Mouse (Mus musculus) hematopoietic stem cell, adult 5-6 weeks (primary cell): ENCODE results near the gene Carhsp1. TPM values are rescaled to one million over a fixed set of nuclear protein-coding genes. Genes with fewer than 3 reads are reported as not detected.

Source experiments
- ATAC-seq, 2 experiments: fragments of 125-278 bp in 1 of 2; replicated peaks in 1 of 2; 2 replicates each; pipeline ENCODE4 v1.8.0; 2016 to 2017; ENCODE audit warnings: inconsistent platforms in 2 of 2, mild to moderate bottlenecking in 2 of 2, moderate number of reproducible peaks in 2 of 2, low read depth in 1 of 2, moderate TSS enrichment in 1 of 2; ENCODE audit not compliant: low FRiP score in 2 of 2, poor library complexity in 2 of 2, severe bottlenecking in 2 of 2, insufficient read depth in 1 of 2, low TSS enrichment in 1 of 2
- total RNA-seq: library from RNA; stranded (forward); fragments of 172-1452, 232-1000 nt; gene quantifications from 2 replicates; pipeline ENCODE4 v1.2.3, GENCODE M21; 2017

Carhsp1 gene
- total RNA-seq, 1 experiment from 2014 or later = 13.1 TPM

DNA sequence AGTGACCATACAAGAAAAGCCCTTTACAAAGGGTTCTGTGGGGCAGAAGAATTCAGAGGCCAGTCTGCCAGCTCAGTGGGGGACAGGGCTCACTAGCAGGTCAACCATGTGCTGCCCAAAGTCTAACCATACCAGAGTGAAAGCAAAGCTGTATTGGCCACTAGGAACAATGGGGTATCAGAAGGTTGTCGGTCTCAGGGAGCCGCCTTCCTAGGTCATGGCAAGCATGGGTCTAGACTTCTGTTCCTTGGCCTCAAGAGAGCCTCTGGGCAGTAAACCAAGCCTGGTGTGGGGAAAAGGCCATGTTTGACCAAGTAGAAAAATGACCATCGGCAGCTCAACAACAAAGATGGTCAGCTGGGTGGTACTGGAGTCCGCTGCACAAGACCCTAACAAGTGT is 13.2 kb downstream of the Carhsp1 start:
- ATAC-seq = no peak

DNA sequence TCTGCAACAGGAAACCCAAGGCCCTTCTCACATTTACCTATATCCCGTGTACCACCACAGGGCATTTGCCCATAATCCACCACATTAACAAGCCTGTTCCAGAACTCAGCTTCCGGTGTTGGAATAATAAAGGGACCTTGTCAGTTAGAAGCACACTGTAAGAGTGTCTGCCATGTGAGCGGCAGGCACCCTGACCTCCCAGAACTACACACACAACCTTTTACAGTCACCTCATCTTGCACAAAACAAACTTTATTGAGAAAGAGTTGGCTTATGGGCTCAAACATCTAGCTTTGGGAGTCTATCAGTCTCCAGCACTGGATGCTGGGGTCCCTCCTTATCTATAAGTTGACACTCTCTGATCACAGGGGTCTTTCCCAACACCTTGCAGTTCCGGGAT is 13.6 kb downstream of the Carhsp1 start:
- ATAC-seq = no peak

DNA sequence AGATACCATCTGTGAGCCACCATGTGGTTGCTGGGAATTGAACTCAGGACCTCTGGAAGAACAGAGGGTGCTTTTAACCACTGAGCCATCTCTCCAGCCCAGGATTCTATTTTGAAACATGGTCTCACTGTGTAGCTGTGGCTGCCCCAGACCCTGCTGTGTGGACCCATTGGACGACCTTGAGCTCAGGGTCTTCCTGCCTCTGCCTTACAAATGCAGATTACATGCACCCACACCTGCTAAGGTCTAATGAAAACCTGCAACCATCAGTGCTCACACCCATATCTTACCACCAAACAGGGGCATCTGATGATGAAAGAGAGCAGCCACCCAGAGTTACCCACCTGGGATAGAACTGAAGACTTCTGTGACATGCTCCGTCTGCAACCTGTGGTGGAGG is 15.7 kb downstream of the Carhsp1 start:
- no peak for ATAC-seq

DNA sequence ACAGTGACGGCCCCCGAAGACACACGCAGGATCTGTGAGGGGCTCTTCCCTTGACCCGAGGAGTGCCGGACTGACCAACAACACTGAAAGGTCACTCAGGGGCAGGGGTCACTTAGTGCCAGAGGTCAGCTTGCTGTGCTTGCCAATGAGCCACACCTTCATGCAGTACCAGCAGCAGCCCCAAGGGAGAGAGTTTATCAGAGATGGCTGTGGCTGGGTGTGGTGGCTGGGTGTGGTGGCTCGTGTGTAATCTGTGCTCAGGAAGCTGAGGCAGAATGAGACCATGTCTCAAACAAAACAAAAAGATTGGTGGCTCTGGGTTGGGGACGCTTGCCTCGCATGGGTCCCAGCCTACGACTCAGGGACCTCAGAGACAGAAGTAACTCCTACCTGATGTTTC is 16.4 kb downstream of the Carhsp1 start:
- no peak for ATAC-seq

DNA sequence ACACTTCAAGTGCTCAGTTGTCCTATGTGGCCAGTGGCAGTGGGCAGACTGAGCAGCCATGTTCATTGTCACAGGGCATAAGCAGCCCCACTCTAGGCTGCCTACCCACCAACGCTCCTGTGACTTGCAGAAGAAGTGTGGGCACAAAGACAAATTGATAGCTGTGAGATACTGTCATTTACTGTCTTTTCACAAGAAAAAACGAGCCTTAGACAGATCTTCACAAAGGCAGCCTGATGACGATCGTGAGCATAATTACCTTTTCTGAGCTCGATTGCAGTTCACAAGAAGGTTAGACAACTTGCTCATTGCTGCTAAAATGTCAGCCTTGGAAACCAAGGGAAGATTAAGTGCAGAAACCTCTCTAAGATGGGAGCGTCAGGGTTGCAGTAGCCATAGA is 16.8 kb downstream of the Carhsp1 start:
- no peak for ATAC-seq

DNA sequence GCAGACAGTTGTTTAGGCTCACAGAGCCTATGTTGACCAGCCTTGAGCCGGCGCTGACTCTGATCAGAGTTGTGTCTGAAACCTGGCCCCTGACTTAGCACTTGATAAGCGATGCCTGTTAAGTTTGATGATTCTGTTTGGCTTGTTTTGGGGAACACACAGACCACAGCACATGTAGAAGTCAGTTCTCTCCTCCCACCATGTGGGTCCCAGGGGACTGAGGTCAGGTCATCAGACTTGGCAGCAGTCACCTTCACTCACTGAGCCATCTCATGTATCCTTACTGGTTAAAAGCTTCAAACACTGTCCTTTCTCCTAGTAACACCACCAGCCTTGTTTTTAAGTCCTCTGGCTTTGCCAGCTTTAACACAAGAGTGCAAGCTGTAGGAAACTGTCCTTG is 21.9 kb downstream of the Carhsp1 start:
- no peak for ATAC-seq

DNA sequence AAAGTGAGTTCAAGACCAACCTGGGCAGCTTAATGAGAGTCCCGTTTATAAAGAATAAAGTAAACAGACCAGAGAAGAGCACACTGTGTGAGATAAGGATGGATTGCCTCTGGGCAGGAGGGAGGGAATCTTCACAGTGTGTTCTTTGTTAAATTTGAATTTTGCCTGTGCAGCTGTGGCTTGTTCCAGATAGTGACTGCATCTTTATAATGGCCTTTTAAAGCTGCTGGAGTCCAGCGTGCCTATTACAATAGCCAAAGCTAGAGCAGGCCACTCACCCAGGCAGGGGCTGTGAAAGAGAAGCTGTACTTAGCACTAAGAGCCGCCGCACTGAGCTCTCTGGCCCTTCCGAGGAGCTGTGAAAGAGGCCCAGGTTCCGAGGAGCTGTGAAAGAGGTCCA is 26.4 kb downstream of the Carhsp1 start:
- ATAC-seq = no peak

DNA sequence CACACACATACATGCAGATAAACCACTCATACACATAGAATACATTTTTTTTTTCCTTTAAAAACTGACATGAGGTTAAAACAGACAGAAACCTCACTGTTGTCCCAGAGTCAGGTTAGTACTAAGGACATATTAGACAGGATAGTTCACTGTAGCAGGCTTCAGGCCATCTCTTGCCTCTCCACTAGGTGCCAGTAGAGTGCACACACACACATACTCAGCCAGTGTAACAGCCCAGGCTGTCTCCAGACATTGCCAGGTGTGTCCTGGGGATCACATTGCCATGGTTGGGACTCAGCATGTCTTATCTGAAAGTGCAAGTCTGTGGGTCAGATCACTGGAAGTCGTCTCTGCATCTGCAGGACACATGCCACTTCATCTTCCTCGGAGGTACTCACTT is 28.1 kb downstream of the Carhsp1 start:
- peak; percentile 89 to 95 for ATAC-seq

DNA sequence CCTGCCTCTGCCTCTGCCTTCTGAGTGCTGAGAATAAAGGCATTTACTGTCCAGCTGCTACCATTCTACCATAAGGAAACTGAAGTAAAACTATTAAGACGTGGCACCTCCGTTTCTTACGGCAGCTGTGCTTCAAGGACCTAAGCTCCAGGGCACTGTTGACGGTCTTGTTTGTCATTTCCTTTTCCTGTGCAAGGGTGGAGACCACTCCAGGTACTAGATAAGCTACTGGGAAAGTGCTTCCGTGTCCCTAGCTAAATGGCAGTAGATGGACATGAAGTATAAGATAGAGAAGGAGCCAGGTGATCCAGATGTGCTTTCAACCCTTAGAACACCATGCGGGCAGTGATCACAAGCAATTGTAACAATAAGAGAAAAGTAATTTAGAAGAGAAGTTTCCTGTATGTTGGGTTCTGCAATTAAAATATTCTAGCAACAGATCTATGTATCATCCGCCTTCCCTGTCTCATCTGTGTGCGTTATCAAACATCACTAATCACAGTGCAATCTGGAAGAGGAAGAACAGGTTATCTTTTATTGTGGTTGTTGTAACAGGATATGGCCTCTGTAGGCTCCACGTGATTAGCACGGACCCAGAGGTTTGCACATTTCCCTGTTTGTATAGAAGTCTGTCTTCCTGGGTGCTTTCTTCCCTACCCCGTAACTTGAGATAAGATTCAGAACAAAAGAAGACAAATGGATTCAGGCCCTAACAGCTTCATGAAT is 32.3 kb downstream of the Carhsp1 start:
- no peak for ATAC-seq

DNA sequence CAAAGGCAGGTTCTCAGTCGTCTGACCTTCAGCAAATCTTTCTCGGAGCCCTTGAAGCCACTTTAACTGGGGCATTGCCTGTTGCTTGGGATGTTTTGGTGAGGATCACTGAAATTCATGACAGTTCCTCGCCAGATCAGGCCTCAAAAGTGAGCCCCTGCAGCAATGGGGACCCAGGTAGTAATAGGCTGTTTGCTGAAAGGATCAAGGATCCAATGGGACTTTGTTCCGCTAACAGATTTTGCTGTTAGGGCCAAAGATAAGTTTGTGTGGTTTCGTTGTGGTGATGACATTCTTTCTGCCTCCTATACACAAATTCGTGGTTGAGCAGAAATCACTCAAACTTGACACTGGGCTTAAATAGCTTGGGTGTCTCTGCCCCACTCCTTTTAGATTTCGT is 33.8 kb downstream of the Carhsp1 start:
- ATAC-seq = no peak

DNA sequence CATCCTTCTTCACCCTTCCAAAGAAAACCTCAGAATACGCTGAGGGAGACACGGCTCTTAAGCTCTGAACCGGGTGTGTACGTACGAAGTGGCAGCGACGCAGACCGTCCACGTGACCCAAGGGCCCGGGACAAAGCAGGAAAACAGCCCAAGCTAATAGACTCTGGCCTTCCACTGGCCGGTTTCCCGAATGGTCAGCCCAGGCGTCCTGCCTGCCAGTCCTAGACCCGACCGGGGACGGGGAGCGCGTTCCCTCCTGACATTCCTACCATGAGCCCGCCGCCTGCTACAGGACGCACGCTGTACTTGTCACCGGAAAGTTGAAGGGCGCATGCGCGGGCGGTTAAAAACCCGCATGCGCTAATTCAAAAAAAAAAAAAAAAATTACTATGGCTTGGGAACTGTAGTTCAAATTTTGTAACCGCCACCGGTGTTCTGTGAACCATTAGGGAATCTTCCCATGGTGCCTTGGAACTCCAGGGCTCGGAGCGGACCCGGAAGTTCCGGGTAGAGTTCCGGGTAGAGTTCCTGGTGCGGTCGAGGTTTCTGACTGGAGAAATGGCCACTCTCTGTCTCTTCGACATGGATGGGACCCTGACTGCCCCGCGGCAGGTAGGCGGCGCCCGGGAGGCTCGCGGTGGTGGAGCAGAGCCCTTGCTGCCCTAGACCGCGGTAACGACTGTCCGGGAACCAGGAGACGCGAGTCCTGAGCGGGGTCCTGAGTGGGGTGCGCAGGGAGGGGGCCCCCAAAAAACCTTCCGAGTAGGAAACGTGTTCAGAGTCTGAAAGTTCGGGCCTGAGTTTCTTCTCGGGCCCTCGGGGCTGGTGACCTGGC is 34.5 kb downstream of the Carhsp1 start, which contains the start of the genes Pmm2 and Tmem186:
TSS of gene Pmm2 (plus strand) at position 458 of the 835 bp plus-strand sequence.
TSS of gene Tmem186 (minus strand) at position 496 of the 835 bp plus-strand sequence.
- ATAC-seq = peak; percentile 75 to 87

DNA sequence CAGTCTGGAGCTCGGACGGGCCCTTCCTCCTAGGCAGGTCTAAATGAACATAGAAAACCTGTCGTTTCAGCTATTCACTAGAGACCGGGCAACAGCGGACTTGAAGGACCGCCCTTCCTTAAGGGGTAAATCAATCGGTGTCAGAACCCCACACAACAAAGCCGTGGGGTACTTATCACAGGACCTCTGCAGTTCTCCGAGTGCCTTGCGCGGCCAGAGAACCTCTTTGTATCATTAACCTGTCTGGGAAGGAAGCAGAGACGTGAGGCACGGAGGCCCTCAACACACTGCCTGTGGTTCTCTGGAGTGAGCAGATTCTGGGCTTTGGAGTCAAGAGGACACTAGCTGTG is 35.1 kb downstream of the Carhsp1 start:
- ATAC-seq = peak; percentile 30 to 41

DNA sequence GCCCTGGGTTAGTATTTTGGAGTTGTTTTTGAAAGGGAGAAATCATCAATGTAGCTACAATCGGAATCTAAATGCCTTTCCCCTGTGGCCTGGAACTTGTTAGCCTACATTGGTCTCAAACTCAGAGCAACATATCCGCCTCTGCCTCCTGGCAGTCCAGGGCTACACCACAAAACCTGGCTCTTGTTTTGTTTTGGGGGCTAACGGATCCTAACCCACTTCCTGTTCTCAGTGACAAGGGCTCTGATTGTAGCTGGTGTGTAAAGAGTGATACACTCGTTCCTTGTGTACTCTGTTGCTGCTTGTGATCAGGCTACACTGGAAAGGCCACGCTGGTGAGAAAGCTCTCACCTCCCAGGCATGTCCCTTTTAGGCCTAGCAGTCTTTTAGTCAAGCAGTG is 40.5 kb downstream of the Carhsp1 start:
- peak; percentile 52 to 62; a peak in 3 of 4 replicates for ATAC-seq

DNA sequence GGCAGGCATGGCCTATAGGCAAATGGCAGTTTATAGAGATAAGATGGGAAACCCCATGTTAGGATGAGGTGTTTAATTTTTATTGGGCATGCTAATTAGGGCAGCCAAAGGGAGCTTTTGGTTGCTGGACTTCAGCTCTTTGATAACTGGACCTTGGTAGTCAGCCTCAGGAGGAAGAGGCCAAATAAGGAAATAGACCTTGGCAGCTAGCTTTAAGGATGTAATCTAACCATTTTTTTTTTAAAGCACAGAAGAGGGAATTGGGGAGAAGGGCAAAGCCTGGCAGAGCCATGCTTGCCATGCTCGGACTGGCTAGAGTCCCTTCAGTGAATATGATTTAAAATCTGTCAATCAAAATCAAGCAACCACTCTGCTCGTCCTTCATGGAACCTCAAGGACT is 41.5 kb downstream of the Carhsp1 start:
- no peak for ATAC-seq

DNA sequence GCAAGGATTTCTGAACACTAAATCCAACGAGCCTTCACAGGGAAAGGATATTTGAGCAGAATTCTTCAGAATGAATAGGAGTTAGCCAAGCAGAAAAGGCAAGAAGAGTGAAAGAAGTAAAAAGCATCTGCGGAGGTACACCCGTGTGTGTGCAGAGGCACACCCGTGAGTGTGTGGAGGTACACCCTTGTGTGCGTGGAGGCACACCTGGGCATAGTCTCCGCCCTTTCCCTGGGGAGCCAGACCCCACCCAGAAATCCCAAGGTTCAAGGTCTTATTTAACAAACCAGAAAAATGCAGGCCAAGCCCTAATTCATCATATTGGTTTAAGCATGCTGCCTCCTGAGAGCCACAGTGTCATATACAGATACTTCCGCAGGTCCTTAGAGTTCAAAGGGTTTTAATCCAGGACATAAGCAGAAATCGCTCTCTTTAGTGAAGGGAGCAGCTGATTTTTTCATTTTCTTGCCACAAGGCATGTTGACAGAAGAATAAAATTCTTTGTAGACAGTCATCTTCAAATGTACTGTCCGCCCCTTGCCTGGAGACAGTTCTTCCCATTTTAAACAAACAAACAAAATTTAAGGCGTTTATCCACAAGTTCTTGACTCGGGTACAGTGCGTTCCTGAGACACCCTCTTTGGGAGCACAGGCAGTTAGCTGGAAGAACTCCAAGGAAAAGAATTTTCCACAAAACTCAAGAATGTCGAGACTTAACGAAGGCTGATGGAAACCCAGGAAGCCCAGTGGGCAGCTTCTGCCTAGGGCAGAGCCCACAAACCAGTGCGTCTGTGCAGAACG is 51.4 kb downstream of the Carhsp1 start:
- ATAC-seq = no peak

DNA sequence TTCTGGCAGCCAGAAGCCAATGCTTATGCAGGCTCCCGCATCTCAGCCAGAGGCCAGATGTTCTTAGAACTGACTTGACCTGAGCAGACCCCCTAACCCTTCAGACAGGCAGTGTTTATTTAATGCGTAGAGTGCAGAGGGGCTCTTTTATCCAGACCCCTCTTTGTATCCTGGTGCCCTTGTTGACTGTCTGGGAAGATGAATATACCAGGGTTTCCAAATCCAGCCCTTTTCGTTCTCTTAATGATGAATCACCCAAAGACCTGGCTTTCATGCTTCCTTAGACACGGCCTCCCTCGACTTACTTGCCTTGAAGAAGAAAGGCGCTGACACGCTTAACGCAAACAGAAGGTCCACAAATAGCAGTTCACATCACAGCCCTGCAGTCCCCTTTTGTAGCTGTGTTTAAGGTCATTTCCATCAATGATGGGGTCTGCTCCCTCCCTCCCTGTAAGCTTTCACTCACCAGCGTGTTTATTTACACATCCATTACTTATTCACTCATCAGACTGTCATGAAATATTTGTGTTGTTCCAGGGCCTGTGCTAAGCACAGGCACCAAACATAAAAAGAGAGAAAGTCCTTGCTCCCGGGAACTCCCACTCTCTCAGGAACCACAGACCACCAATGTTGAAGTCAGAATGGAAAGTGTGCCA is 52.2 kb downstream of the Carhsp1 start:
- ATAC-seq = no peak

DNA sequence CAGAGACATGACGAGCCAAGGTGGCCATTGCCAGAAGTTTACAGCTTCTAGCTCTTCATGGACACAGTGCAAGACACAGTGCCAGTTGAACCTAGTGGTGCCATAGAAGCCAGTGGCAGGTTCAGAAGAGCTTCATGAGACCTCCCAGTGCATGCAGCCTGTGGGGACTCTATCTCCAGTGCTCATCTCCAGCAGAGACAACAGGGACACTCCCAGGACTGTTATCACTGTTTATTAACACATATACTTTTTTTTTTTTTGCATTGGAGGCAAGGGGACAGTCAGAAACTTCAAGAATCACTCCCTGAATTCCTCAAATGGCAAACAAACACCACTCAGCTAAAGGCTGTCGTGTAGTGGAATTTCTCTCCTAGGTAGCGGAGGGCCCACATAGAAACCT is 58.5 kb downstream of the Carhsp1 start:
- ATAC-seq = no peak
